Mouse (Mus musculus) brain, embryonic 14.5 days (tissue): ENCODE data around the gene Ahnak2.

Experiments
- CTCF ChIP-seq: fragments of 200-500 bp; IDR thresholded peaks from 2 replicates; pipeline ENCODE4 v1.5.1; 2012; ENCODE audit warnings: inconsistent platforms, mild to moderate bottlenecking, moderate library complexity, borderline replicate concordance; ENCODE audit not compliant: insufficient read depth, insufficient read length; ENCODE audit errors: extremely low read depth
- POLR2A ChIP-seq: fragments of 200-500 bp; IDR thresholded peaks from 2 replicates; pipeline ENCODE4 v1.6.1; 2012; ENCODE audit warnings: mild to moderate bottlenecking, inconsistent platforms, borderline replicate concordance; ENCODE audit not compliant: poor library complexity, insufficient read depth, insufficient read length, severe bottlenecking; ENCODE audit errors: extremely low read depth

DNA sequence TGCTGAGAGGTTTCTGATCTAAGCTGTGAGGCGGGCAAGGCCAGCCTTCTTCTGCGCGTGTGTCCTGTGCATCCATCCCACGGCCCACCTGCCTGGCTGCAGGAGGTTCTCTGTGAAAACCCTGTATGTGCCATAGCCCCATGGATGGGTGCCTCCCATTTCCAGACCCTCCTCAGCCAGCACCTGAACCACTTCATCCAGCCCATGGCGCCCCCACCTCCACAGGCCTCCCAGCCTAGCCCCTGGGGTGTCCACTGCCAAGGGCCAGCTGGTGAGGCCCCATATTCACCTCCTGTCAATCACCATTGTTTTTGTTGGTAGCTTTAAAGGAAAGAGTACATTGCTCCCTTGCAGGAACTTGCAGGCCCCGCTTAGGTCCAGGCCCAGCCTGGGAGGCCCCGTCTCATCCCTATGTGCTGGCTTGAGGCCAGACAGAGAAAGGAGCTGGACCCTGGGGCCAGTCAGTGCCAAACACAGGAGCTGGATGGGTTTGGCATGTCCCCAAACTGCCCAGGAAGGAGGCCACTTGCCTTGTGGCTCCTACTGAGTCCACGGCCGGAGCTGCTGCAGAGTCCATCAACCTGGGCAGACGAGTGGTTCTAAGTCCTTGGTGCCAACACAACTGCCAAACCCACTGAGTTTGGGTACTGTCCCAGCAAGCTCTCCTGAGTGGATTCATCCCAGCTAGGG, 57.4 kb downstream of the Ahnak2 start:
- TF ChIP-seq CTCF (no peak), POLR2A (no peak)
